Mouse (Mus musculus): ENCODE results near the gene Ildr1. TPM values are rescaled to one million over a fixed set of nuclear protein-coding genes. Genes with fewer than 3 reads are reported as not detected.

Ildr1 gene
- not detected for total RNA-seq (2021)
- long read RNA-seq, experiment 1: 0 reads
- long read RNA-seq, experiment 2: 0 reads

GRCm38 (mm10) chr16:36693818-36694413 is at the start of gene Ildr1:
Ildr1 (plus strand) TSS chr16:36693978.
- DNase-seq (ENCODE audit: low spot score in 2 of 2): no peak

DNA sequence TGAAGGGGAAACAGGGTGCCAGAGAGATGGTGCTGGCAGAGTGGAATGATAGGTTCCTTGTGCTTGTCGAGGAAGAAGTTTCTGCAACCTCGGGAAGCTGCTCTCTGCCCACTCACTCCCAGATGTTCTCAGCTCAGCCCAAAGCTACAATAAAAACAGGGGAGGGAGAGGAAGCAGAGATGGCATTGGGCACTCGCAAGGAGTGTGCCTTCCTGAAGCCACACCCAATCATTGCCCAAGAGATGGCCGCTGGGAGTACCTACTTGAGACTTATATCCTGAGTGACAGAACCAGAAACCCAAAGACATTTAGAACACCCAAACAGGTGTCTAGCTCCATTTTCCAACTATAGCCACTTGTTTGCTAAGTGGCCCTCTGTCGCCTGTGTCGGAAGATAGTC is 48.7 kb upstream of the Ildr1 start:
- DNase-seq (ENCODE audit: low spot score in 2 of 2): no peak

GRCm38 (mm10) chr16:36649304-36649703 is 44.5 kb upstream of the Ildr1 start:
- DNase-seq (ENCODE audit: low spot score in 2 of 2): no peak

DNA sequence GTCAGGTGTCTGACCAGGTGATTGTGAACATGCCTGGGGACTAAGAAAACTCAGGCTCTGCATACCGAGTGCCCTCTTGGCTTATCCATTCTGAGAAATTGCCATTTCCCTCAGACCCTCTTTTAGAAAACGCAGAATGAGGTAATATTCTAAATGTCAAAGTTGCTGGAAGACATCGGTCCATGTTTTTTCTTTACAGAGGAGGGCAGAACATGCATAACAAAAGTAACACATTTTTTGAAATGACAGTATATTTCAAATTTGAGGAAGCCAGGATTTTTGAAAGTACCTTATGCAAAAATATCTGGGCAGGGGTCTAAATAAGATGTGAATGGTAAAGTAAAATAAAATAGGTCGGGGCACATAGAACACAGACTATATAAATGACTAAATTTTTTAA is 43.3 kb upstream of the Ildr1 start:
- DNase-seq (ENCODE audit: low spot score in 2 of 2): no peak

- DNase-seq (ENCODE audit: low spot score in 2 of 2): no peak
Observed at GRCm38 (mm10) chr16:36651174-36651766, 42.5 kb upstream of the Ildr1 start.

DNA sequence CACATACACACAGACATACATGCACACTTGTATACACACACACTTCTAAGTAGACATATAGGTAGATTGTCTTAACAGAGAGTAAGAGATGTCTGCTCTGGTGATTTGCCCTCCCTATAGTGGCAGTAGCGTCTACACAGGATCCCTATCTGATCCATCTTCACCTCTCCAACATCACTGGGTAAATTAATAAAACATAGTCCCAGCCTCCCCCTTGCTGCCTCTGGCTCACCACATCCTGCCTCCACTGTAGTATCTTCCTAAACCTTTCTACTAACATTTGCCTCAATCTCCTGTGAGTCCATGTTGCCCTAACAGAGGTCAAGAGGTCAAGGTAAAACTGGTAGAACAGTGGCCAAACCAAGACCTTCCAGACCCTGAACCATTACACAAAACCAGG is 38.6 kb upstream of the Ildr1 start:
- DNase-seq (ENCODE audit: low spot score in 2 of 2): no peak

- DNase-seq (ENCODE audit: low spot score in 2 of 2): no peak
Observed at GRCm38 (mm10) chr16:36655910-36656309, 37.9 kb upstream of the Ildr1 start.

DNA sequence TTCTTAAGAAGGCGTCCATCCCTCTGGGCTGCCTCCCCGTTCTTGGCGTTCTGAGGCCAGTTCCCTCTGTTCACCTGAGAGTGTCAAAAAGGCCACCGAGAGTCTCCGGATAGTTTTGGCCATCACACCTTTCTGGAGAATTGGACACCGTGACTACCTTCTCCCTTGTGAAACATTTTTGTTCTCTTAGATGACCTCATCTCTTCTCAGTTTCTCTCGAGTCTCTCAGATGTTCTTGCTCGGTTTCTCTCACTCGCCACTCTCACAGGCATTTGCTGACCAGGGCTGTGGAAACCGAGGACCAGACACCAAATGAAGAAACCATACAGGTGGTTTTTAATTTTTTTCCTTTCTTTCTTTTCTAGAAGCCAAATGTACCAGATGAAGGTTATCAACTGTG is 32.4 kb upstream of the Ildr1 start:
- DNase-seq (ENCODE audit: low spot score in 2 of 2): no peak

DNA sequence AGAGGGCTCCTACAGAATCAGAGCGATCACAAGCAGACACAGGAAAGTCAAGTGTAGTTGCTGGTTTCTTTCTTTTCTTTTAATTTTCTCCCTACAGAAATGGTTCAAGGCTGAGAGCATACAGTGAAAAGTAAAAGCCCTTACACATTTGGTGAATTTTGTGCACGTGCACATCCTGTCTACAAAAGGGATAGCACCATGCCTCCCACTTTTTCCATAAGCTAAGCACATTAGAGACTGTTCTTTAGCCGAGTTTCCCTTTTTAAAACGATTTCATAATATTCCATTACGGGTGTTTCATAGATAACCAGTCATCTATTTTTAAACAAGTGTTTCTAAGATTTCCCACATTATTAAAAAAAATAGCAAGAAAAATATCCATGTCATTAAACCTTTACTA is 30.3 kb upstream of the Ildr1 start:
- no peak for DNase-seq (ENCODE audit: low spot score in 2 of 2)

DNA sequence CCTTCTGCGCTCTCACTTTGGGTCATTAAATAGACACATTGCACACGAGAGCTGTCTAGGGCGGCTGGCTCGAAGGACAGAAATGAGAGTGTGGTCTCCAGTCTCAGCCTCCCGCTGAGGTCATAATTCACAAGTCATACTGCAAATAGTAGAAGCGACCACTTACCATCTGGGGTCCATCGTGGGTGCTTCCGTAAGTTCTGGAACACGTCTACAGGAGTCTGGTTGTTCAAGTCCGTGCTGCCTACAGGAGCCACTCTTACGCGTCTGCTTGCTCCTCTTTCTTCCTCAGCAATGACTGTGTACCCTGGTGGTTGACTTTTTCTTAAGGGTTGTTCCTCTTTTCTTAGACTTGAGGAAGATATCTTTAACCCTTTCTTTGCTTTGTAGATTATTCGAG is 28.0 kb upstream of the Ildr1 start, which contains the start of gene Cd86:
TSS of gene Cd86 (minus strand) at position 300 of the 400 bp plus-strand sequence.
- no peak for DNase-seq (ENCODE audit: low spot score in 2 of 2)

DNA sequence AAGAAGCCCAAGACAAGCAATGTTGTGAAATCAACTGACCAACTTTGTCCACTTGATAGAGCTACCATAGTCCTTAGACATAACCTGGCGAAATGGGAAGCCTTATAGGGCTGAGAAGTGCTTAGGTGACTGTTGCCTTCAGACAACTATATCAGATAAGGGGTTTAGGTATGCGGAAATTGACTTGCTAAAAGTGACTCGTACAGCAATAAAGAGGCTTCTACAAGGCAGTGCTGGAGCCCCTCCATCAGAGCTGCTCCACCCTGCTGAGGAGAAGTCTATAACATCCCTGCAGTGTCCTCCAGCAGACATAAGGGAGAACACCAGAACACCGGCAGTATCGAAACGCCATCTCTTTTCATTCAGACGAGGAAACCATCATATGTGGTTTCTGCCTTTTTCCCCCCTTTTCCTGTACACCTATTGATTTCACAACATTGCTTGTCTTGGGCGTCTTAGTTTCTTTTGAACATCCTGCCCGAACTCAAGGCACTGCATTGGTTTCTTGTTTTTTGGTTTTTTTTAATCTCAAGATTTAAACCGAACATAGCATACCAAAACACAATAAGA is 27.2 kb upstream of the Ildr1 start:
- DNase-seq (ENCODE audit: low spot score in 2 of 2): no peak

- DNase-seq (ENCODE audit: low spot score in 2 of 2): no peak
Observed at GRCm38 (mm10) chr16:36670590-36670989, 23.2 kb upstream of the Ildr1 start.

DNA sequence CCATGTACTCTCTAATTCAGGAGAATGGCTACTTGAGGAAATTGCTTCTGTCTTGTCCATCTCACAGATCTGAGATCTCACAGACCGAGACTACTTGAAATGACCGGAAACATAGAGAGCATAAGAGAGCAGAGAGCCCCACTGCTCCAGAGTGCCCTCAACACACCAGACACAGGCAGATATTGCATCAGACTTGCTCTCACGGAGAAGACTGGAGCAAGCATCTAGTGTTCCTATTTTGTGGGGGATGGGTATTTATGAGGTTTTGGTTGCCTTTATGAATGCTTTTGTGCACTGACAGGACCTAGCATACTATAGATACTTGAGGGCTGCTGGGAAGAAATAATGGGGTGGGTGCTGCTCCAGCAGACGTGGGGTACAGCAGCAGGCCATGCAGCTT is 20.6 kb upstream of the Ildr1 start:
- no peak for DNase-seq (ENCODE audit: low spot score in 2 of 2)

DNA sequence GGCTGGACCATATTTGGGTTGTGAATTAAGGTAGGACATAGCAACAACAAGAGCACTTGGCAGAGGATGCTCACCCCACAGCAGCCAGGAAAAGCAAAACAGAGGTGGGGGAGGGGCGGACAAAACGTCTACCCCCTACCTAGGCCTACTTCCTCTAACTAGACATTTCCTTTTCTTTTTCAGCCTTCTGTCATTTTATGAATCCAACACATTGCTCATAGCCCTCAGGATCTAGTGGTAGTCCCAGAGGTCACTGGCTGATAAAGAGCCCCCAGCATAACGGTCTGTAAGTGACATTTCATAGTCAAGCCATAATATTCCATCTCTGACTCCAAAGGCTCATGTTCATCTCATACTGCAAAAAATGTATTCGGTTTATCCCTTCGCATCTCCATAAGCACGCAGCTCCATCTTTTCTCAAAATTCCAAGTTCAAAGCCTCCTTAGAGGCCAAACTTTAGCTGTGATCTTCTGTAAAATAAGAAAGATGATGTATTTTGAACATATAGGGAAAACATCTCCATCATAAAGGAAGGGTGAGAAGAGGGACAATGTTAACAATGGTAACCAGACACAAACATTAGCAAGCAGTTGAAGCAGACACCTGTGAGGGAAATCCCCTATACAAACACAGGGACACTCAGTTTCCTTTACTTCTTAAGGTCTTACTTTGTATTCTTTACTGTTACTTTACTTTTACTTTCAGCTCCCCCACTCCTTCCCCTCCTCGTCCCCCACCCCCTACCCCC is 19.1 kb upstream of the Ildr1 start:
- DNase-seq (ENCODE audit: low spot score in 2 of 2): no peak

DNA sequence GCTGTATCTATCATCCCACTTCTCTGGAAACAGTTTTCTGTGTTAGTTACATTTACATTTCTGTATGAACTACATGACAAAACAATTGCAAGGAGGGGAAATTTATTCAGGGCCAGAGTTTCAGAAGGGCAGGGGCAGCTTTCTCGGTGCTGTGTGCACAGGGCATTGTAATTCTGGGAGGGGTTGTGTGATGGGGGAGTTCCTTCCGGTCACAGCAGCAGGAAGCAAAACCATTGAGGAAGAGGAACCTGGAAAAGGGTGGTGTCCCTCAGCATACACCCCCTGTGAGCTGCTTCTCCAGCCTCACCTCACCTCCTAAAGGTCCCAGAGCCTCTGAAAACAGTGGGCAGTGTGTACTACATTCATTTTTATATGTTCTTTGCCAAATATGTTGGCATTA is 18.5 kb upstream of the Ildr1 start:
- no peak for DNase-seq (ENCODE audit: low spot score in 2 of 2)

- no peak for DNase-seq (ENCODE audit: low spot score in 2 of 2)
Observed at GRCm38 (mm10) chr16:36675902-36676301, 17.9 kb upstream of the Ildr1 start.

GRCm38 (mm10) chr16:36681829-36682228 is 11.9 kb upstream of the Ildr1 start:
- no peak for DNase-seq (ENCODE audit: low spot score in 2 of 2)

DNA sequence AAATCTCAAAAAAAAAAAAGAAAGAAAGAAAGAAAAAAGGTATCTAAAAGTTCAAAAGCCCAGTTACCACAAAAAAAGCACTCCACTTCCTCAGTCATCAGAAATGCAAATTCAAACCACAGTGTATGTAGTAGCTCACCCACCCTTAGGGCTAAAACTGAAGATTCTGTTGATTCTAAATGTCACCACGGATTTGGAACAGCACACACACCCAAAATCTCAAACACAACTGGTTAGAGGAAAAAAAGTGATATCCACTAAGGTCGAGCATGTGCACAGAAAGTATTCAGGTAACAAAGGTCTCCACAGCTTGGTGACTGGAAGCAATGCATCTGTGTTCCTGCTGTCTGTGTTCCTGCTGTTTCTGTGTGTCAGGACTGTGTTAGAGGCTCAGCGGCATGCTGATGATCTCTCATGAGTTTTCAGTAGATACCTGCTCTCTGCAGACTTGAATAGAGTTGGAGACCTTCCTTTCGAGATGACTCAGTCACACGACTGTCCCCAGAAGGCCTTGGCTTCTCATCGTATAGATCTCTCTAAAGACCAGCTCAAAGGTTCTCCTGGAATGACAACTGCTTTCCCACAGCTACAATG is 9.4 kb upstream of the Ildr1 start:
- no peak for DNase-seq (ENCODE audit: low spot score in 2 of 2)

DNA sequence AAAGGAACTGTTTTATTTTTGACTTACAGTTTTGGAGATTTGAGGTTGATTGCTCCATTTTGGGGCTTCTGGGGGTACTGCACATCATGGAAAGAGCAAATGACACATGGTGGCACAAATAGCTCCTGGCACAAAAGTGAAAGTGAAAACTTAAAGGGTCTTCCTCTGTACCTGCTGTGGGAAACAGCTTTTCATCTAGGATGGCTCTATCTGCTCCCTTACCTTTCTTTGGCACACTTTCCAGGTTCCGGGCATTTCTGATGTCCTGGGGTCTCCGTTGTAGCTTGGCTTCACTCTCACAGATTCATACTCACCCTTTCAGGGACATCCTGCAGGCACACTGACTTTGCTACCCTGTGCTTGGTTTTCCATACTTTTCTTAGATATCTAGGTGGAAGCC is 5.7 kb upstream of the Ildr1 start:
- DNase-seq (ENCODE audit: low spot score in 2 of 2): no peak

DNA sequence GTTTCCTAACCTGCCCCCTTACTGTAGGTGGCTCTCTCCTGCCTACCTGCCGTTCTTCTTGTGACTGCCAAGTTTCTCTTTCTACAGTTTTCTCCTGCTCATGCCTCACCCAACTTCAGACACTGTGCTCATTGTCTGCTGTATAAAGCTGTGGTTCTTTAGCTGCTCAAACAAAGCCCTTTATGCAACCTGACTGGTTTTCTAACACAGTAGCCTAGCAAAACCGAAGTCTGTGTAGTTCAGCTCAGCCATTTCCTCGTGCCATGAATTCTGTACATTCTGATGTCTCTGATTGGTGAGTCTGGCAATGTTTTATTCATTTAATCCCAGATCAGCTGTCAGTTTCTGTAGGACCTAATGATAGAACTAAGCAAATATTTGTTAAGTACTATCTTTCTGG is 2.3 kb upstream of the Ildr1 start:
- no peak for DNase-seq (ENCODE audit: low spot score in 2 of 2)

DNA sequence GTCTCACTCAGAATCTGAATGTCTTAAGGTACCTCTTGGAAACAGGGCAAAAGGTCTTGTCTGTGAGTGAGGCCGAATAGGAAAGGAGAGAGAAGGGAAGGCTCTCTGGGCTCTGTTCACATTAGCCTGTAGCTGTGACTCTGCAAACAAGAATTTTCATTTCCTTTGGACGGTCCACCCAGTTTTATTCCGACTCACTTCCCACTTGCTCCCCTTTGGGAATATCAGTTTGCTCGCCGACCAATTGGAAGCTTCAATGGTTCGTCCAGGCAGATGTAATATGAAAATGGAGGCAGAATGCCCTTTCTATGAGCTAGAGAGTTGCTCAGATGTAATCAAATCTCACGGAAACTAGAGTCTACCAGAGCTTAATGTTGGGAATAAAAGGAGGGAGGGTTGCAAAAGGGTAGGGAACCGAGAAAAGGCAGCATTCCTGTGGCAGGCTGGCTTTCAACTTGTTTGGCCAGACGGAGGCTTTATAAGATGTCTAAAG is 1.1 kb downstream of the Ildr1 start:
- no peak for DNase-seq (ENCODE audit: low spot score in 2 of 2)

DNA sequence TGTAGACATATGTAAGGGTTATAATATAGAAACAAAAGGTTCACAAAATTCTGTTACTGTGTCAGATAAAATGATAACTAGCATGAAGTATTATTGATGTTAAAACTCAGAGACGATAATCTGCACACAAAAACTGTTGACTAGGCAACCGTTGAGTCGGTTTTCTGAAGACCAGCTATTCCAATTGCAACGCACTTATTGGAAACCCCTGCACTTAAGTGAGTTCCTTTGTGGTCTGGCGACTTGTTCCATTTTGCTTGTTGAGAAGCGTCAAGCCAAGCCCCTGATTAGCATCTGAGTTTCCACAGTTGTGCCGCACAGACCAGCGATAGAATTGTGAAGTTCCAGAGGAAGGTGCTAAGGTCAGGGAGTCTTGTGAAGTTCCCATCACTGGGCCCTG is 3.6 kb downstream of the Ildr1 start:
- DNase-seq (ENCODE audit: low spot score in 2 of 2): no peak

Data from gastrocnemius, postnatal 4 days (tissue).